Mouse (Mus musculus) gastrocnemius, postnatal 36 days (tissue): ENCODE measurements at regions not wholly inside any gene's neighbourhood (a gene's known extent, or its start where the extent isn't known, plus 50 kb on each side); places are given as distances from the start of the nearest gene placed in this dataset.

Experiments used
- DNase-seq, 2 experiments: peaks; one replicate each; pipeline ENCODE4 v3.0.0; 2022
- intact Hi-C: fragments of 180-260 bp; cut with DNase I; formaldehyde crosslinking; loops from one replicate; pipeline ENCODE4 v1.15.1; 2025

- intact Hi-C loops = no loop called here
Measured at GRCm38 (mm10) chr13:90313209-90313978, 224.0 kb upstream of the Xrcc4 start.

GRCm38 (mm10) chr13:90310482-90310881, 221.1 kb upstream of the Xrcc4 start:
- no peak for DNase-seq
- intact Hi-C loops = no loop called here

More at GRCm38 (mm10) chr13:90313209-90313978, 224.0 kb upstream of the Xrcc4 start:
- DNase-seq = no peak

- no peak for DNase-seq
- intact Hi-C loops = no loop called here
Measured at GRCm38 (mm10) chr13:90300481-90300880, 211.1 kb upstream of the Xrcc4 start.

GRCm38 (mm10) chr13:90294648-90295007, 205.2 kb upstream of the Xrcc4 start:
- intact Hi-C loops = no loop called here
- no peak for DNase-seq

- intact Hi-C loops = no loop called here
- DNase-seq = no peak
Measured at GRCm38 (mm10) chr13:90293697-90294647, 204.6 kb upstream of the Xrcc4 start.

GRCm38 (mm10) chr13:90292905-90293304, 203.5 kb upstream of the Xrcc4 start:
- intact Hi-C loops = no loop called here
- no peak for DNase-seq

- intact Hi-C loops = no loop called here
- DNase-seq = no peak
Measured at GRCm38 (mm10) chr13:90292124-90292523, 202.7 kb upstream of the Xrcc4 start.

- intact Hi-C loops = no loop called here
Measured at GRCm38 (mm10) chr13:90280976-90281375, 191.6 kb upstream of the Xrcc4 start.

GRCm38 (mm10) chr13:90279786-90280382, 190.5 kb upstream of the Xrcc4 start:
- DNase-seq = no peak
- intact Hi-C loops = no loop called here

More at GRCm38 (mm10) chr13:90280976-90281375, 191.6 kb upstream of the Xrcc4 start:
- DNase-seq = no peak

- DNase-seq = no peak
- intact Hi-C loops = no loop called here
Measured at GRCm38 (mm10) chr13:90279355-90279754, 189.9 kb upstream of the Xrcc4 start.

GRCm38 (mm10) chr13:90259071-90259742, 169.8 kb upstream of the Xrcc4 start:
- DNase-seq = no peak
- intact Hi-C loops = no loop called here

- no peak for DNase-seq
- intact Hi-C loops = no loop called here
Measured at GRCm38 (mm10) chr13:90252981-90253380, 163.6 kb upstream of the Xrcc4 start.

GRCm38 (mm10) chr13:90245997-90246765, 156.8 kb upstream of the Xrcc4 start:
- DNase-seq = no peak
- intact Hi-C loops = no loop called here

- no peak for DNase-seq
- intact Hi-C loops = no loop called here
Measured at GRCm38 (mm10) chr13:90238331-90238730, 148.9 kb upstream of the Xrcc4 start.

GRCm38 (mm10) chr13:90233986-90234385, 144.6 kb upstream of the Xrcc4 start:
- no peak for DNase-seq

GRCm38 (mm10) chr13:90233561-90233960, 144.2 kb upstream of the Xrcc4 start:
- intact Hi-C loops = no loop called here
- no peak for DNase-seq

More at GRCm38 (mm10) chr13:90233986-90234385, 144.6 kb upstream of the Xrcc4 start:
- intact Hi-C loops = no loop called here

- intact Hi-C loops = no loop called here
Measured at GRCm38 (mm10) chr13:90229106-90229505, 139.7 kb upstream of the Xrcc4 start.

GRCm38 (mm10) chr13:90226212-90226611, 136.8 kb upstream of the Xrcc4 start:
- intact Hi-C loops = no loop called here
- DNase-seq = no peak

More at GRCm38 (mm10) chr13:90229106-90229505, 139.7 kb upstream of the Xrcc4 start:
- no peak for DNase-seq

GRCm38 (mm10) chr13:90212390-90212789, 123.0 kb upstream of the Xrcc4 start:
- intact Hi-C loops = no loop called here

GRCm38 (mm10) chr13:90207875-90208274, 118.5 kb upstream of the Xrcc4 start:
- intact Hi-C loops = no loop called here
- DNase-seq = no peak

More at GRCm38 (mm10) chr13:90212390-90212789, 123.0 kb upstream of the Xrcc4 start:
- no peak for DNase-seq
